Mouse (Mus musculus) MEL (cell line): ENCODE measurements around the gene Lhfp. TPM values are rescaled to one million over a fixed set of nuclear protein-coding genes. Genes with fewer than 3 reads are reported as not detected.

Source experiments
- DNase-seq: peaks from one replicate; pipeline ENCODE4 v3.0.0; 2011; ENCODE audit warnings: low read depth, low spot score
- H3K27ac ChIP-seq: 2 replicates; pipeline ENCODE4 v1.5.1; 2012; ENCODE audit warnings: low read depth, mild to moderate bottlenecking, control low read depth, low read length, moderate library complexity; ENCODE audit not compliant: control insufficient read depth
- H3K27me3 ChIP-seq, 2 experiments: fragments of 150-350 bp in 1 of 2; sonication (generic) in 1 of 2; 2 replicates each; pipeline ENCODE4 v1.6.1; 2012; ENCODE audit warnings: low read length in 2 of 2, mild to moderate bottlenecking in 2 of 2, improper control_type of control experiment in 1 of 2, moderate library complexity in 1 of 2; ENCODE audit not compliant: insufficient read depth in 2 of 2, control insufficient read depth in 1 of 2
- H3K36me3 ChIP-seq, 2 experiments: 2 replicates each; pipeline ENCODE4 v1.6.1; 2012 to 2014; ENCODE audit warnings: low read length in 2 of 2, improper control_type of control experiment in 1 of 2, inconsistent platforms in 1 of 2, mild to moderate bottlenecking in 1 of 2; ENCODE audit not compliant: insufficient read depth in 2 of 2, control insufficient read depth in 1 of 2
- H3K4me1 ChIP-seq, 2 experiments: fragments of 150-350 bp in 1 of 2; sonication (generic) in 1 of 2; 2 replicates each; pipeline ENCODE4 v1.6.1; 2012; ENCODE audit warnings: low read length in 2 of 2, improper control_type of control experiment in 1 of 2, mild to moderate bottlenecking in 1 of 2; ENCODE audit not compliant: insufficient read depth in 2 of 2, control insufficient read depth in 1 of 2
- H3K4me3 ChIP-seq, 2 experiments: fragments of 150-350 bp in 1 of 2; sonication (generic) in 1 of 2; 2 replicates each; pipeline ENCODE4 v1.5.1; 2012; ENCODE audit warnings: low read depth in 2 of 2, low read length in 2 of 2, mild to moderate bottlenecking in 2 of 2, moderate library complexity in 2 of 2, control low read depth in 1 of 2, improper control_type of control experiment in 1 of 2; ENCODE audit not compliant: control insufficient read depth in 1 of 2, insufficient read depth in 1 of 2
- H3K79me2 ChIP-seq: 2 replicates; pipeline ENCODE4 v1.6.1; 2012; ENCODE audit warnings: mild to moderate bottlenecking, low read length, moderate library complexity; ENCODE audit not compliant: control insufficient read depth, poor library complexity, insufficient read depth
- H3K9ac ChIP-seq: 2 replicates; pipeline ENCODE4 v1.6.1; 2012; ENCODE audit warnings: low read depth, mild to moderate bottlenecking, control low read depth, low read length, moderate library complexity; ENCODE audit not compliant: control insufficient read depth, poor library complexity, severe bottlenecking
- H3K9me3 ChIP-seq: fragments of 150-350 bp; sonication (generic); replicated peaks from 2 replicates; pipeline ENCODE4 v1.6.1; 2012; ENCODE audit warnings: mild to moderate bottlenecking, low read length, improper control_type of control experiment, moderate library complexity; ENCODE audit not compliant: insufficient read depth
- BHLHE40 ChIP-seq: IDR thresholded peaks from 2 replicates; pipeline ENCODE4 v1.6.1; 2012; ENCODE audit warnings: low read depth, mild to moderate bottlenecking, inconsistent platforms, low read length, improper control_type of control experiment, borderline replicate concordance
- CHD1 ChIP-seq: IDR thresholded peaks from 2 replicates; pipeline ENCODE4 v1.6.1; 2012; ENCODE audit warnings: low read depth, mild to moderate bottlenecking, inconsistent platforms, low read length, improper control_type of control experiment
- ELF1 ChIP-seq: IDR thresholded peaks from 2 replicates; pipeline ENCODE4 v1.6.1; 2014; ENCODE audit warnings: low read depth, mild to moderate bottlenecking, inconsistent platforms, low read length, improper control_type of control experiment, moderate library complexity
- GABPA ChIP-seq: IDR thresholded peaks from 2 replicates; pipeline ENCODE4 v1.6.1; 2012; ENCODE audit warnings: low read depth, mild to moderate bottlenecking, inconsistent platforms, low read length, improper control_type of control experiment, moderate library complexity
- HCFC1 ChIP-seq: IDR thresholded peaks from 2 replicates; pipeline ENCODE4 v1.6.1; 2012; ENCODE audit warnings: low read depth, mild to moderate bottlenecking, inconsistent platforms, low read length, improper control_type of control experiment, moderate library complexity
- MAZ ChIP-seq: IDR thresholded peaks from 2 replicates; pipeline ENCODE4 v1.6.1; 2012; ENCODE audit warnings: low read depth, mild to moderate bottlenecking, inconsistent platforms, low read length, improper control_type of control experiment
- MEF2A ChIP-seq: IDR thresholded peaks from 2 replicates; pipeline ENCODE4 v1.6.1; 2014; ENCODE audit warnings: low read depth, mild to moderate bottlenecking, inconsistent platforms, low read length, improper control_type of control experiment; ENCODE audit not compliant: poor library complexity, insufficient replicate concordance, severe bottlenecking; ENCODE audit errors: extremely low read depth
- NRF1 ChIP-seq: IDR thresholded peaks from 2 replicates; pipeline ENCODE4 v1.6.1; 2014; ENCODE audit warnings: low read depth, mild to moderate bottlenecking, inconsistent platforms, low read length, improper control_type of control experiment, moderate library complexity; ENCODE audit not compliant: poor library complexity, insufficient read depth, severe bottlenecking
- POLR2AphosphoS2 ChIP-seq: IDR thresholded peaks from 2 replicates; pipeline ENCODE4 v1.6.1; 2011; ENCODE audit warnings: low read length, improper control_type of control experiment
- RCOR1 ChIP-seq: IDR thresholded peaks from 2 replicates; pipeline ENCODE4 v1.6.1; 2012; ENCODE audit warnings: low read depth, mild to moderate bottlenecking, inconsistent platforms, low read length, improper control_type of control experiment
- SIN3A ChIP-seq: IDR thresholded peaks from 2 replicates; pipeline ENCODE4 v1.6.1; 2012; ENCODE audit warnings: low read length, improper control_type of control experiment, inconsistent platforms
- SMC3 ChIP-seq: IDR thresholded peaks from 2 replicates; pipeline ENCODE4 v1.6.1; 2011; ENCODE audit warnings: low read depth, low read length, improper control_type of control experiment
- TAL1 ChIP-seq: IDR thresholded peaks from 2 replicates; pipeline ENCODE4 v1.6.1; 2012; ENCODE audit warnings: mild to moderate bottlenecking, inconsistent platforms, low read length, moderate library complexity, mixed read lengths
- USF1 ChIP-seq: IDR thresholded peaks from 2 replicates; pipeline ENCODE4 v1.6.1; 2014; ENCODE audit warnings: low read depth, mild to moderate bottlenecking, inconsistent platforms, low read length, improper control_type of control experiment, moderate library complexity
- ZMIZ1 ChIP-seq: IDR thresholded peaks from 2 replicates; pipeline ENCODE4 v1.6.1; 2012; ENCODE audit warnings: low read depth, mild to moderate bottlenecking, inconsistent platforms, low read length, improper control_type of control experiment, moderate library complexity
- ZNF384 ChIP-seq: IDR thresholded peaks from 2 replicates; pipeline ENCODE4 v1.6.1; 2012; ENCODE audit warnings: low read depth, mild to moderate bottlenecking, inconsistent platforms, low read length, improper control_type of control experiment
- polyA plus RNA-seq, 2 experiments: library from polyadenylated mRNA; stranded (reverse) in 1 of 2; unstranded in 1 of 2; fragments of >175 nt in 1 of 2; fragments of >200 nt in 1 of 2; gene quantifications; 2 replicates each; pipeline versions ENCODE4 v1.2.1 to v1.2.4; 2012; ENCODE audit warnings: low replicate concordance in 2 of 2, low read depth in 1 of 2; ENCODE audit not compliant: insufficient read length in 2 of 2, insufficient read depth in 1 of 2, missing spikeins in 1 of 2
- total RNA-seq: library from RNA; depleted of rRNA; stranded (reverse); fragments of 300-350 nt; gene quantifications from 2 replicates; pipeline ENCODE4 v1.2.3, GENCODE M21; 2012

Lhfp gene
- total and polyA plus RNA-seq, 3 experiments: not detected

DNA sequence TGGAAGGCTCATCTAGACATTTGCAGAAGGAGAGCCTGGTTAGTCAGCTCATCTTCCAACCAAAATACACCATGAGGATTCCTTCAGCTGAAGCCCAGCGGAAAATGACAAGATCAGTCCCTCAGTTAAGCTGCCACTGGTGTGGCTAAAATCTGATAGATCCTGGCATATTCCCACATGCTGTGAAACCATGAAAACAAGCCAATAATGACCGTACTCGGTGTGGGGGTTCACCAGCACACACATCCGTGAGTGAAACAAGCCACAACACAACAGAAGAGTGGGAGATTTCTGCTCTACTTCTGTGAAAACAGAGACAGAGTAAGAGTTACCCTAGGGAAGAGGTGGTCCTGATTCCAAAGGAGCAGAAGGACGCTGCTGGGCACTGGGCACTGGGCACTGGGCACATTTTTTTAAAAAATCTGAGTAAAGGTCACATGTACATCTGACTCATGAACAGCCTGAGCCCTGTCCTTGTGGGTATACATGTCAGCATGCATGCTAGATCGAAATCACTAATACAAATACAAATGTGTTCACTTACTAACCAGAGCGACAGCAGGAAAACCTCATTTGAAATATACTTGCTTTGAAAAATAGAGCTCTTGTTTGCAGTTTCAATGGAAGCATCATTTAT lies 163.1 kb downstream of the Lhfp start:
- Histone ChIP-seq H3K9me3 (no peaks in the 10 kb centered on the region), H3K79me2 (no peaks in the 10 kb centered on the region), H3K9ac (no peak overlapping the region), H3K27ac (no peak overlapping the region), H3K4me1 (no peaks in the 10 kb centered on the region), H3K36me3 (no peaks in the 10 kb centered on the region), H3K4me3 (no peak overlapping the region), H3K27me3 (no peaks in the 10 kb centered on the region)
- TF ChIP-seq POLR2AphosphoS2 (no peak), ELF1 (no peak), CHD1 (no peak), SIN3A (no peak), MEF2A (no peak), GABPA (no peak), USF1 (no peak), NRF1 (no peak), SMC3 (no peak), MAZ (no peak), RCOR1 (no peak)
- no peak for DNase-seq

- Histone ChIP-seq H3K4me3 (no peak overlapping the region), H3K27me3 (no peaks in the 10 kb centered on the region), H3K36me3 (no peaks in the 10 kb centered on the region), H3K9ac (no peak overlapping the region), H3K27ac (no peak overlapping the region), H3K9me3 (no peaks in the 10 kb centered on the region), H3K79me2 (no peaks in the 10 kb centered on the region), H3K4me1 (no peaks in the 10 kb centered on the region)
- TF ChIP-seq ZNF384 (no peak), CHD1 (no peak), RCOR1 (no peak), BHLHE40 (no peak), ZMIZ1 (no peak), MAZ (no peak), TAL1 (no peak), HCFC1 (no peak), GABPA (no peak)
- no peak for DNase-seq
Measured at GRCm38 (mm10) chr3:53204985-53205365, 163.6 kb downstream of the Lhfp start.
